Mouse (Mus musculus): Measurements from ENCODE around the gene Nsf.

DNA sequence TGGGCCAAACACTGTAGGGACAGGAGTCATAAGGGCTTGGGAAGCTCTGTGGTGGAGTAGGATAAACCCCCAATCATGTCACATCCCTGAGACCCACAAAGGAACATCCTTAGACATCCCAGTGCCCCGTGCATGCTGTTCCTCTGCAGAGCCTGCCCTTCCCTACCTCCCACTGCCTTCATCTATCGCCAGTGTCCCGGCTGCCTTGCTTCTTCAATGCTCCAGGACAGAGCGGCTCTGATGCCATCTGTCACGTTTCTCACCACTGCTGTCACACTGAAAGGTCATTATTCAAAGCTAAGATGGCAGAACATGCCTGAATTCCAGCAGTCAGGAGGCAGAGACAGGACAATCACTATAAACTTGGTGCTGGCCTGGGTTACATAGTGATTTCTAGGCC lies 44.9 kb upstream of the Nsf start:
- TF ChIP-seq CTCF (IDR thresholded peaks at IDR 0.05; ENCODE audit: low read depth, low read length) (no peak), POLR2A (IDR thresholded peaks at IDR 0.05; ENCODE audit: borderline replicate concordance, low read depth, low read length) (no peak)

Data from bone marrow macrophage, adult 2 months (primary cell).